Comparison of ENCODE assay signal across 9 mouse cellular contexts in genomic region chr11:57598161-57598560, GRCm38 (mm10). TPM values are rescaled to one million over a fixed set of nuclear protein-coding genes. Genes with fewer than 3 reads are reported as not detected.
DNase-seq lines count a peak whose midpoint lies in the region; ATAC-seq and TF ChIP-seq lines count a peak whose summit lies in the region.
"Had no signal": no experiment of that assay in that cellular context is flagged by ENCODE, and none has a peak within 500 bp of the region (broad histone marks: within the 10 kb centered on the region; RNA-seq: fewer than 3 reads in every experiment).

No protein-coding gene starts in this region.

- no peak overlapping the region for H3K4me2 ChIP-seq in hindbrain, postnatal 0 days (ENCODE audit: low read depth, low read length)
- H3K4me2 ChIP-seq in heart, embryonic 16.5 days (ENCODE audit: low read depth, low read length), result no peak overlapping the region

- DNase-seq in hindbrain, postnatal 0 days (ENCODE audit: low spot score), result peak; percentile 68
- DNase-seq in hindbrain, embryonic 10.5 days (ENCODE audit: low spot score), result no peak
- peak; percentile 74 for DNase-seq in fibroblast of lung, adult 2 months (ENCODE audit: low read depth)
- DNase-seq in spleen, postnatal 36 days (ENCODE audit: low spot score in 2 of 2), result no peak

- peak; percentile 48; the same call in 1 of the 2 replicates for ATAC-seq in hindbrain, postnatal 0 days
- ATAC-seq in heart, embryonic 16.5 days (replicated peaks; ENCODE audit: extremely low read depth, insufficient read depth, low FRiP score), result peak; percentile 46
- no peak for ATAC-seq in erythroblast, adult 5-6 weeks (replicated peaks; ENCODE audit: low FRiP score, poor library complexity, severe bottlenecking)
- no peak for ATAC-seq in granulocyte monocyte progenitor cell, adult 5-6 weeks (replicated peaks; ENCODE audit: poor library complexity, severe bottlenecking)

- no peak for TF ChIP-seq CTCF in hindbrain, postnatal 0 days (IDR thresholded peaks at IDR 0.05; ENCODE audit: low read depth)
- no peak for TF ChIP-seq CTCF in olfactory bulb, adult 2 months (IDR thresholded peaks at IDR 0.05; ENCODE audit: insufficient read depth, low read depth, low read length)

- H3K4me1 ChIP-seq in hindbrain, postnatal 0 days (ENCODE audit: insufficient read depth, low read length), result peaks cover 16% of the 10 kb centered on the region
- peaks cover 32% of the 10 kb centered on the region for H3K4me1 ChIP-seq in hindbrain, embryonic 10.5 days (replicated peaks)
- peaks cover 16% of the 10 kb centered on the region for H3K4me1 ChIP-seq in heart, embryonic 16.5 days (ENCODE audit: control insufficient read depth, insufficient read depth, low read length)
- peaks cover 17% of the 10 kb centered on the region for H3K4me1 ChIP-seq in olfactory bulb, adult 2 months (ENCODE audit: control insufficient read depth, insufficient read depth, low read length)

- H3K9me3 ChIP-seq in hindbrain, postnatal 0 days (ENCODE audit: low read length), result no peaks in the 10 kb centered on the region
- no peaks in the 10 kb centered on the region for H3K9me3 ChIP-seq in hindbrain, embryonic 10.5 days
- H3K9me3 ChIP-seq in heart, embryonic 16.5 days (replicated peaks; ENCODE audit: control insufficient read depth, low read length), result no peaks in the 10 kb centered on the region

- no peaks in the 10 kb centered on the region for H3K36me3 ChIP-seq in hindbrain, postnatal 0 days (ENCODE audit: insufficient read depth, low read length)
- no peaks in the 10 kb centered on the region for H3K36me3 ChIP-seq in hindbrain, embryonic 10.5 days
- H3K36me3 ChIP-seq in heart, embryonic 16.5 days (ENCODE audit: control insufficient read depth, insufficient read depth), result no peaks in the 10 kb centered on the region

- H3K4me3 ChIP-seq in hindbrain, postnatal 0 days (ENCODE audit: low read length), result no peak overlapping the region
- no peak overlapping the region for H3K4me3 ChIP-seq in hindbrain, embryonic 10.5 days
- H3K4me3 ChIP-seq in heart, embryonic 16.5 days (ENCODE audit: low read length), result no peak overlapping the region
- no peak overlapping the region for H3K4me3 ChIP-seq in olfactory bulb, adult 2 months (ENCODE audit: insufficient read depth, low read depth, low read length)

- 0 out of 2 replicates have a peak, but pooled peaks cover 5% of the 10 kb centered on the region for H3K27me3 ChIP-seq in hindbrain, postnatal 0 days (ENCODE audit: insufficient read depth, low read length)
- 0 out of 2 replicates have a peak, but pooled peaks cover 2% of the 10 kb centered on the region for H3K27me3 ChIP-seq in hindbrain, embryonic 10.5 days (ENCODE audit: insufficient read depth, poor library complexity, severe bottlenecking)
- H3K27me3 ChIP-seq in heart, embryonic 16.5 days (ENCODE audit: control insufficient read depth, insufficient read depth, low read length), result no peaks in the 10 kb centered on the region

- no peak overlapping the region for H3K27ac ChIP-seq in hindbrain, postnatal 0 days
- H3K27ac ChIP-seq in hindbrain, embryonic 10.5 days, result no peak overlapping the region
- H3K27ac ChIP-seq in heart, embryonic 16.5 days (ENCODE audit: low read length), result no peak overlapping the region
- peak overlapping the region; percentile 48; the same call in 1 of the 2 replicates for H3K27ac ChIP-seq in olfactory bulb, adult 2 months (ENCODE audit: insufficient read depth, low read depth, low read length)
- H3K27ac ChIP-seq: macrophage had no signal

- no peak for TF ChIP-seq POLR2A in olfactory bulb, adult 2 months (IDR thresholded peaks at IDR 0.05; ENCODE audit: insufficient read depth, low read depth, low read length)

- no peak overlapping the region for H3K9ac ChIP-seq in hindbrain, postnatal 0 days (replicated peaks; ENCODE audit: low read length)
- H3K9ac ChIP-seq in heart, embryonic 16.5 days (ENCODE audit: low read length), result no peak overlapping the region

- 22% methylated on average over 5 of the region's 5 CpGs for WGBS in hindbrain, postnatal 0 days
- 75% methylated on average over 5 of the region's 5 CpGs for WGBS in hindbrain, embryonic 10.5 days
- WGBS in heart, embryonic 16.5 days, result 23% methylated on average over 5 of the region's 5 CpGs
- WGBS in olfactory bulb, adult 2 months, result 8% methylated on average over 5 of the region's 5 CpGs

RNA-seq across cellular contexts. Expression of gene Galnt10, which starts 47.1 kb away (rescaled TPM):
- total RNA-seq in hindbrain, postnatal 0 days (2014; rRNA removed), result 20.3 and 23.2 TPM in 2 replicates
- 10.5 and 10.9 TPM in 2 replicates for polyA plus RNA-seq in hindbrain, postnatal 0 days (2015; fragmentation: Nextera tagmentation; extraction: Ambion mirVana)
- 21.2 and 22.7 TPM in 2 replicates for polyA plus RNA-seq in hindbrain, embryonic 10.5 days (2016; fragmentation: Nextera tagmentation; extraction: Ambion mirVana)
- polyA plus RNA-seq in heart, embryonic 16.5 days (2015; fragmentation: Nextera tagmentation; extraction: Ambion mirVana), result 9.3 and 9.7 TPM in 2 replicates
- polyA plus RNA-seq in olfactory bulb, adult 2 months (2012; ENCODE audit: insufficient read depth, insufficient read length, low replicate concordance, missing spikeins), result not detected in 2 replicates
- total RNA-seq in erythroblast, adult 5-6 weeks (2015; ENCODE audit: low replicate concordance), result 39.4 and 43.5 TPM in 2 replicates
- total RNA-seq in erythroblast, adult 5-6 weeks (2017; ENCODE audit: low replicate concordance), result 102 and 103 TPM in 2 replicates
- 5.1 and 6.8 TPM in 2 replicates for total RNA-seq in granulocyte monocyte progenitor cell, adult 5-6 weeks (2014; fragmentation: Nextera tagmentation)
- total RNA-seq in granulocyte monocyte progenitor cell, adult 5-6 weeks (2017), result 7.8 and 8.9 TPM in 2 replicates

Comparison
In these comparisons a context has a peak if more than half of its experiments do, and no peak if none do; other contexts are left out.
1. DNase-seq: peak in hindbrain, postnatal 0 days (single experiment) and fibroblast of lung, adult 2 months (single experiment); none in hindbrain, embryonic 10.5 days (single experiment) and spleen, postnatal 36 days (0 of 2).
2. ATAC-seq: peak in hindbrain, postnatal 0 days (single experiment) and heart, embryonic 16.5 days (single experiment); none in erythroblast, adult 5-6 weeks (single experiment) and granulocyte monocyte progenitor cell, adult 5-6 weeks (single experiment).